Mouse (Mus musculus) stomach, postnatal 0 days (tissue): Measurements from ENCODE around the gene H2-Eb1.

Source experiments
- CTCF ChIP-seq: IDR thresholded peaks from 2 replicates; pipeline ENCODE4 v1.5.1; 2016; ENCODE audit warnings: antibody characterized with exemption, low read depth, mild to moderate bottlenecking, moderate library complexity
- EP300 ChIP-seq: optimal IDR thresholded peaks from 2 replicates; pipeline ENCODE3; 2016; ENCODE audit warnings: antibody characterized with exemption

DNA sequence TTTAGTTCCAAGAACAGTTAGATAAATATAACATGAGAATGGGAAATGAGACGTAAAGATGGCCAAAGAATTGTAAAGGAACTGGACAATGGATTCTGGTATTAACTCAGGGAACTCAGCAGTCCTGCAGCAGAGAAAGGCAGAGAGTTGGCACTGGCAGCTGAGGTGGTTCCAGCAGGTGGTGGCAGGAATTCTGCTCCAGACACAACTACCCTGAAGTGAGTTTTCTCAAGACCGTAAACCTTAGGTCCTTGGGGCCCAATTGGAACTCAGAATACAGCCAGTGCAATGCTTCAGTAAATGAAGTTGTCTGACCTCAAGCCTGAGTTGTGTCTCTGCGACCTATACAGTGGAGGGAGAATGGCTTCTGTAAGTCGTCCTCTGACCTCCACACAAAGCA, 11.4 kb upstream of the H2-Eb1 start:
- TF ChIP-seq EP300 (no peak), CTCF (no peak)
